Mouse (Mus musculus) v-Abl transformed pro-B cells (cell line): ENCODE data around the gene Ccdc188.

Experiments used
- in situ Hi-C, 2 experiments: fragments of 400-800 bp; cut with MboI; formaldehyde crosslinking; loops; one replicate each; pipeline ENCODE4 v1.15.1; 2025; ENCODE audit not compliant: unreplicated experiment in 2 of 2

Ccdc188 gene

GRCm38 (mm10) chr16:18231451-18231850 lies 13.8 kb downstream of the Ccdc188 start:
- in situ Hi-C loops = no loop called here

DNA sequence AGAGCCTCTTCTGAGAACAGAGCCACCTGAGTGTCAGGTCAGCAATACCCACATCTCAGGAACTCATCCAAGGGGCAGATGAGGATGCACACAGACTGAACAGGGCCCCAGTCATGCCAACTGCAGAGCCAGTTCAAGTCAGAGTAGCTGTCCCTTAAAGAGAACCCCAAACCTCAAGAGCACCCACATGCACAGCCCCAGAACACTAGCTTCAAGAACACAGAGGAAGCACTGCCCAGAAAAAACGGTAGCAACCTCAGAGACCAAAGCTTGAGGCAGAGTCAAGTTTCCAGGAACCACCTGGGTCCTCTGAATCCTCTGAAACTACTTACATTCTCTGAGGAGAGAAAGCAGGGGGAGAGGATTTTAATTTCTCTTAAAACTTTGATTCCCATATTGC lies 15.8 kb downstream of the Ccdc188 start:
- in situ Hi-C loops = no loop called here

GRCm38 (mm10) chr16:18233919-18234670 lies 16.4 kb downstream of the Ccdc188 start:
- in situ Hi-C loops = no loop called here

DNA sequence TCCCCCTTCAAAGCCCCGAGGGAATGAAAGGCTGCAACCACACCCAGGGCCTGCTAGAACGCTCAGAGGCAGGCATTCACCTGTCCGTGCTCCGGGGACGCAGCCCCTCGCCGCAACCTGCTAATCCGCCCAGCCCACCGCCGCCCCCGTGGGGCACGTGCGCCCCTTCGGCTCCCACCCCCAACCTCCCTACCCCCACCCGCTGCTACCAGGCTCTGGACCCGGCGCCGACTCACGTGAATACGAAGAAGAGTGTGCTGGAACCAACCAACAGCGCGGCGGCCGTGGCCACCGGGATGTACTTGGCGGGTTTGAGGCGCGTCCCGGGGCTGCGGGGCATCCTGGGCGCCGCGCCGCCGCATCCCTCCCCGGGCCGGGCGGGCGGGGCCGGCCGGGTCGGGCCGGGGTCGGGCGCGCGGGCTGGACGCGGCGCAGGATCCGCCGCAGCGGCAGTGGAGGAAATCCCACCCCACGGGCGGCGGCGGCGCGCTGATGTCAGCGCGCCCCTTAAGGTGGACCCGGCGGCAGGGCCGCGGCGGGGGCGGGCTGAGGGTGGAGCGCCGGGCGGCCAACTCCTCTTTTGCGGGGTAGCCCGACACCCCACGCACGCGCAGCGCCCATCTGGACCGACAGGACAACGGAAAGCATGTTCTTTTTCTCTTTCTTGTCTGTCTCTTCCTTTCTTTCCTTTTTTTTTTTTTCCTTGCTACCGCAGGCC lies 17.2 kb downstream of the Ccdc188 start, which contains the start of gene Zdhhc8:
Zdhhc8 (minus strand) TSS at position 466 of the 718 bp plus-strand sequence.
- in situ Hi-C loops = no loop called here

DNA sequence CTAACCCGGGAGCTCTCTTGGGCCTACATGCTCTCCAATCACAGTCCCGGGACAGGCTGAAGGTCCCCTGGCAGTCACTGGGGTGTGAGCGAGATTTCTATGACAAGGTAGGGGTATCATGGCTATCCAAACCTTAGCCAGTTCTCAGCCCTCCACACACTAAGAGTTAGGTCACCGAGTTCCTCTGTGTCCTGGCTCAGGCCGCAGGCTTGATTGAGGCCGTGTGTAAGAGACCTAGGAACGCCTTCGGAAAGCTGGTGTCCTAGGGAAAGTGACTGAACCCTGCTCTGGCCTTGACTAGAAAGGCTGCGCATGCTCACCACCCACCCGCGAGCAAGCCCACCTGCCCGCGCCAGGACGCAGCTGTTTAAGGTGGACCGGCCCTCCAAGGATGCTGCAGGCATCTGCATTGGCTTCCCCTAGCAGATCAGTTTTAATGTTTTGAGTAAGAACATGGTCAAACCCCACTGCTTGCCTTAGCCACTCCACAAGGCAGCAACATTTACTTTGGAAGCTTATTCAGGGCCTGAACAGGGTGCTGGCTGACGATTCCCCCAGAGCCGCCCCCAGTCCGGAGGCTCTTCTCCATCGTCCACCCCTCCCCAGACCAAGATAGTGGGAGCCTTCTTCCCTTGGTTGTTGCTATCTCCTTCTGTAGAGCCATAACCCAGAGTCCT lies 17.8 kb downstream of the Ccdc188 start:
- in situ Hi-C loops = no loop called here

- in situ Hi-C loops = no loop called here
These were observed 19.2 kb downstream of the Ccdc188 start for GRCm38 (mm10) chr16:18236676-18237501.

GRCm38 (mm10) chr16:18241581-18241980 lies 23.9 kb downstream of the Ccdc188 start:
- in situ Hi-C loops = loop anchor here in 1 of 2 experiments (10.0 kb wide), 1 partner anchor 1377 kb away; the partner anchor contains the start of gene Igll1

DNA sequence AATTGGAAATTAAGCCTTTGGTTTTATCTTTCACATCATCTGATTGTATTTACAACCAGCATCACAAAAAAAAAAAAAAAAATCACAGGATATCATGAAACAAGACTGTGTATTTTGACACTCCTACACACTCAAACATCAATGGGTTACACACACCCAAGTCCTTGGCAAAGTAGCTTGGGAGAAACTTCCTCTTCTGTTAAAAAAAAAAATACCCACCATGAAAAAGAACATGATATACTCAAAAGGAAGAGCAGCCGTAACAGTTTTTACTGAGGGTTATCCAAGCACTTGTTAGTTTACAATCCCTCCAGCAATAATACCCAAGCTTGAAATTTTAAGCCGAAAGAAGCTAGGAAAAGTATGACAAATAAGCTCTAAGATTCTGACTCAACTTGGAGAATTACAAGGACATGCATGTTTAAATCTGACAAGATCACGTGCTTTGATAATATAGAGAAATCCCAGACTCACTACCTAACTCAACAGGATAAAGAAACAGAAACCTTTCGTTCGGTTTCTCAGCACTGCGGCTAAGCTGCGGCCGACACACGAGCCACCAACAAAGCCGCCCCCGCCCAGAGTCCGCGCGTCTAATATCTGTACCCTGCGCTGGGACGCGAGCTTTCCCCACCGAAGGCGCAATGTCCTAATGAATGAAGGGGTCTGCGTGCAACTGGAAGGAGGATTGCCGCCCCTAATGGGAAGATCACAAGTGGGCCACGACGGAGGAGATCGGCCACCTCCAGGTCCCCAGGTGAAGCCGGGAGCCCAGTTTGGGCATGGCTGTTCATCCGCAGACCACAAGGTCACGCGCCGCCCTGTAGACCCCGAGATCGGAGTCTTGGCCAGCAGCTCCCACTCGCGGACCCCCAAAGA lies 30.1 kb downstream of the Ccdc188 start:
- in situ Hi-C loops = loop anchor here in 1 of 2 experiments (10.0 kb wide), 1 partner anchor 1383 kb away; the partner anchor contains the start of gene Igll1

- in situ Hi-C loops = loop anchor here in 1 of 2 experiments (10.0 kb wide), 1 partner anchor 1384 kb away; the partner anchor contains the start of gene Igll1
These were observed 31.0 kb downstream of the Ccdc188 start, which contains the start of the genes Trmt2a and Ranbp1 for GRCm38 (mm10) chr16:18248433-18249363. Trmt2a (plus strand) TSS chr16:18248679. Ranbp1 (minus strand) TSS chr16:18248732.

GRCm38 (mm10) chr16:18249364-18249967 lies 31.8 kb downstream of the Ccdc188 start:
- in situ Hi-C loops = loop anchor here in 1 of 2 experiments (10.0 kb wide), 1 partner anchor 1385 kb away; the partner anchor contains the start of gene Igll1

DNA sequence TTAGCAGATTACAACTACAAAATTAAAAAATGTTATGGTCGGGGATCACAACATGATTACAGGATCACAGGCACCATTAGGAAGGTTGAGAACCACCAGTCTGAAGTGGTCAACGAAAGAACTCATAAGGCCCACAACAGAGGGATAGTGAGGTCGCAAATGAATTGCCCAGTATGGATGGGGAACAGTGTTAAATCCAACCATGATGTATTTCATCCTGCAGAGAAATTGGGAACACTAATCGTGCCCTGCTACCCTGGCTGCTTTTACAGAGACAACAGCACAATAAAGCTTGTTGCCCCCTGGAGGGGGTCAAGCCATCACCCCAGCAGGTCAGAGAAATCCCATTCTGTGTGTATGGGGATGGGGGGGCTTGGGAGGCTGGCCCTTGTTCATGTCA lies 32.6 kb downstream of the Ccdc188 start:
- in situ Hi-C loops = no loop called here

DNA sequence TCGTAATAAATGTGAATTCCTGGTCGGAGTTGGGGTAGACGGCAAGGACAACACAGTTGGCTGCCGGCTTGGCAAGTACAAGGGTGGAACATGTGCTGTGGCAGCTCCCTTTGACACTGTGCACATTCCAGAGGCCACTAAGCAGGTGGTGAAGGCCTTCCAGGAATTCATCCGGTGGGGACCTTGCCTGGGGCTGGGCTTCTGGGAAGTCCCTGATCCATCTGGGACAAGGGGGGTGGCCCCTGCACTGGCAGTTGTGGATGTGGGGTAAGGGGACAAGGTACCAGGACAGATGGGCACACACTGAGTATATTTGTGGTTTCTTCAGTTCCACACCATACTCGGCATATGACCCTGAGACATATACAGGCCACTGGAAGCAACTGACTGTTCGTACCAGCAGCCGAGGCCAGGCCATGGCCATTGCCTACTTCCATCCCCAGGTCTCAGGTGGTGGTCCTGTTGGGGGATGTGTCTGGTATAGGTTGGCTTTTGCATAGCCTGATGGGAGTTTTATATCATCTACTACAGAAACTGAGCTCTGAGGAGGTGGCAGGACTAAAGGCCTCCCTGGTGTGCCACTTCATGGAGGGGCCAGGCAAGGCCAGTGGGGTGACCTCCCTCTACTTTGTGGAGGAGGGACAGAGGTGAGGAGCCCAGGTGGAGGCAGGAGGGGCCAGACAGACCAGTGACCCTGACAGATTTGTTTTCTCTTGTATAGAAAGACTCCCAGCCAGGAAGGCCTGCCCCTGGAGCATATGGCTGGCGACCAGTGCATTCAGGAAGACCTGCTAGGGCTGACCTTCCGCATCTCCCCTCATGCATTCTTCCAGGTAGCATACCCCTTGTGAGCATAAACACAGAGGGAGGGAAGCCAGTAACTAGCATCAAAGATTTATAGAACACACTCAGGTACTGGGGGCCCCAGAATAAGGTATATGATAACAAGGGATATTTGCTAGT lies 33.4 kb downstream of the Ccdc188 start:
- in situ Hi-C loops = no loop called here

- in situ Hi-C loops = no loop called here
These were observed 35.1 kb downstream of the Ccdc188 start for GRCm38 (mm10) chr16:18252736-18253135.

DNA sequence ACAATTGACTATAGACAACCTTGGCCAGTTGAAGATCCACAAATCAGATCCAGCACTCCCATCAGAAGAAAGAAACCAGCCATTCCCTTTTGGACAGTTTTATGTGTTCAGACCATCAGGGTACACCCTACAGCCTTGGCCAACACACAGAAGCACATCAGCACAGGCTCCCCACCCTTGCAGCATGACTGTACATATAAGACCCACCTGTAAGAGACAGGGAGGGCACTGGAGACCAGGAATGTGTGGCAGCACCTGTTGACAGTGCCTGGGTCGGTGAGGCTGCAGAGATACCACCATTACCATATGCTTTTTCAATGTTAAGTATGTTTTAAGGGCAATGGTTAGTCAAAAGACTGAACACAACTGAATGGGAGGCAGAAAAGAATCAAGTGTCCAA lies 36.2 kb downstream of the Ccdc188 start:
- in situ Hi-C loops = no loop called here

DNA sequence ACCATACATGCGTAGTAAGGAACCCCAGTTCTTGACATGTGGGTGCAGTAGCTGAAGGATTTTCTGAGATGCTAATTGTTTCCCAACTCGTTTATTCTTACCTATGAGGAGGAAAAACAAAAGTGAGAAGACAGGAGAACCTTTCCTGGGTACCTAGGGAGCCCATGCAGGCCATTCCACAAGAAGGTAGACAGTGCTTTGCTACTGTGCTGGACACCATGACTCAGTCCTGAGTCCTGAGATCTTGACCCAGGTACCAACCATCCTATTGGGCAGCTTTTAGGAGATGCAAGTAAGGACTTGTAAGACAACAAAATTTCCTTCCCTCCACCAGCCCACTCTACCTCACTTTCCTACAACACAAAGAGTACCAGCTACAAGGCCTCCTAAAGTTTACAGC lies 40.5 kb downstream of the Ccdc188 start, which contains the start of gene Gm49776:
Gm49776 (minus strand) TSS at position 101 of the 400 bp plus-strand sequence.
- in situ Hi-C loops = no loop called here

DNA sequence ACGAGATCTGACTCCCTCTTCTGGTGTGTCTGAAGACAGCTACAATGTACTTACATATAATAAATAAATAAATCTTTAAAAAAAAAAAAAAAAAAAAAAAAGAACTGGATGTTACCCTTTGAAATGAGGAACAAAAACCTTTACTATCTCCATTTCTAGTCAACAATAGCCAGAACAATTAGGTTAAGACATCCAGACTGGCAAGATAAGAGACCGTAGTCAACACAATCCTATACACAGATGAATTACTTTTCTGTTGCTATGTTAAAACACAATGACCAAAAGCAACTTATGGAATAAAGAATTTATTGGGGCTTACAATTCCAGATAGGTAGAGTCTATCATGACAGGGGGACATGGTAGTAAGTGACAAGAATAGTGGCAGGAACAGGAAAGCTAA lies 47.3 kb downstream of the Ccdc188 start:
- in situ Hi-C loops = loop anchor here in 1 of 2 experiments (5.0 to 10.0 kb wide), 3 partner anchors 53 to 150 kb away; no protein-coding TSS in a partner anchor
